Mouse (Mus musculus) kidney, postnatal 4 days (tissue): ENCODE data around the gene Sestd1.

ENCODE experiments used
- DNase-seq, 2 experiments: peaks; one replicate each; pipeline ENCODE4 v3.0.0; 2021; ENCODE audit warnings: mixed read lengths in 2 of 2

Sestd1 gene

GRCm38 (mm10) chr2:77171444-77172240 is 108.8 kb downstream of the Sestd1 start:
- peak; percentile 62 to 77 for DNase-seq

DNA sequence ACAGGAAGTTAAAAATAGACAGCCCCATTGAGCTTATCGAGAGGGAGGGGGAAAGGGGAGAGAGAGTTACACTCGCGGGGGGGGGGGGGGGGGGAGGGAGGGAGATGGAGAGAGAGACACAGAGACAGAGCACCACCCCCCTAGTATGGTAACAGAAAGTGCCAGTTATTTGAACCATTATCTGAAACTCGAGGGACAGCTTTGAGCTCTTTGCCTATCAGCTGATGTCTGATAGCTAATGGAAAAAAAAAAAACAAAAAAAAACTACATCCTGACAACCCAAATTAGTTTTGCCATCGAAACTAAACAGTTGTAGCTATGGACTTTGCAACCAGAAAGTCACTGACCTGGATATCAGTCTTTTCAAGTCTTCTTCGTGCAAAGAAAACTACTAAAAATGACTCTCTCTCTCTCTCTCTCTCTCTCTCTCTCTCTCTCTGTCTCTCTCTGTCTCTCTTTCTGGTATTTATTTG is 109.7 kb downstream of the Sestd1 start, which contains the start of gene Ccdc141:
Ccdc141 (minus strand) TSS at position 4 of the 473 bp plus-strand sequence.
- no peak for DNase-seq

- DNase-seq = peak; percentile 55 to 69
These were observed 110.3 kb downstream of the Sestd1 start for GRCm38 (mm10) chr2:77169916-77170632.

GRCm38 (mm10) chr2:77169218-77169617 is 111.2 kb downstream of the Sestd1 start:
- DNase-seq = no peak

DNA sequence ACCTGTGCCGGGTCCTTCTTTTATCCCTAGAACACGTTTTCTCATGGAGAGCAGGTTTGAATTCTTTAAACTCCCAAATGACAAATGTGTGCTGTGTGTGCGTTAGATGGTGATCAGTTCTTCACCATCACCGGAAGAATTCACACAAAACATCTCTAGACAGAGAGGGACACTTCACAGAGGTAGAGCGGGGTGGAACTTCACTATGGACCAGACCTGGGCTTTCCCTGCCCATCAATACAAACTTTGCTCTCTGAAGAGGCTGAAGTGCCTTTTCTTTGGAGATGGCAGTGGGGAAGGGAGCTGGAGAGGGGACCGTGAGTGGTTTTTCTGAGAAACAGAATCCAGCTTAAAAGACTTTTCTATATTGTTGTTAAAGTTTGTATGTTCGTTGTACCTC is 111.6 kb downstream of the Sestd1 start:
- DNase-seq = no peak

DNA sequence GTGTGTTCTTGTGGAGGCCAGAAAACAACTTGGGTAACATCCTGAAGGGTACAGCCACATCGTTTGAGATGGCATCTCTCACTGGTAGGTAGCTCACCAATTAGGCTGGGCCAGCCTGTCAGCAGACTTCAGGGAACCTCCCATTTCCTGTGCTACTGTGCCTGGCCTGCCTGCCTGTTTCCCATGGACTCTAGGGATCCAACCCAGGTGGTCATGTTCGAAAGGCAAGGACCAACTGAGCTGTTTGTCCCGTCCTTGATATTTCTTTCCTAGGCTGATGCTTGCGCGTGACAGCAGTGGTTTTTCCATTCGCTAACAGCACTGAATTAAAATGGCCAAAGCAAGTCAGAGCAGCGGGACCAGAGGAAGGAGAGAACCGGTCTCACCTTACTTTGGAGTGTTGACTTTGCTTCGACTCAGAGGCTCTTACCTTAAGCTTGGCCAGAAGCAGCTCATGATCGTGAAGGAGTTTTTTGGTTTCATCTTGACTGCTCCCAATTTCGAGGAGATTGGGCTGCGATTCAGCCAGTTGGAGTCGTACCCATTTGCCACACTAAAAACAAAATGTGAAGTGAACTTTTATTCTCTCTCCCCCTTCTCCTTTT is 112.2 kb downstream of the Sestd1 start:
- DNase-seq = no peak

- DNase-seq = no peak
These were observed 114.0 kb downstream of the Sestd1 start for GRCm38 (mm10) chr2:77166366-77166765.

DNA sequence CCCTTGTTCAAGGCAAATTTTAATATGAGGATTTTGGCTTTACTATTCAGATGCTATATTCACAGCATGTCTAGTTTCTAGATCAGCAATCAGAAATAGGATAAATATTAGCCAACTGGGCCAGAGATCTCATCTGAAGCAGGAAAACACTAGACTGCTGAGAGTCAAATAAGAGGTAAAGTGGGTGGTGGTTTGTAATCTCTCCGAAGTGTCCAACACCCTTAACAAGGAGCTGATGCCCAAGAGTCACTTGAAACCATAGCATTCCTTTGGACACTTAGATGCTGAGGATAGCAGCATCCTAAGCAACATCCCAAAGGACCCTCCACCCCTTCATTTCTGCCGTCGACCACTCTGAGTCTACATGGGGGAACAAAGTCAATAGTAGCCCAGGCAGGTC is 115.7 kb downstream of the Sestd1 start:
- no peak for DNase-seq

- DNase-seq = no peak
These were observed 117.0 kb downstream of the Sestd1 start for GRCm38 (mm10) chr2:77163381-77163780.

DNA sequence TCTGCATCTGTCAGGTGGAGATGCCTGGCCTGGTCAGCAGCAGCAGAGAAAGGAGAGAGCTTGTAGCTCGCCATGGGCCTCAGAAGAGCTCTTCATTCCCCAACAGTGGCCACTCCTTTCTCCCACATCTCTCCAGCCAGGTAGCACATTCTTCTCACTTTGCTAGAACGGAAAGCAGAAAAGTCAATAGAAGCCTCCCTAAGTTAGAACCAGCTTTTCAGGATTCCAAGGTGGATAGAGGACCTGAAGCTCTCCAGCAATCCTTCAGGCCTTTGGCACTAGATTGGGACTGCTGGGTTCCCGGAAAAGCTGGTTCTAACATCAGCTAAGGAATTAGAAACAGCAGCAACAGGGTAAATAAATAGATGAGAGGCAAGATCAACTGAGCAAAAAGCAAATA is 118.3 kb downstream of the Sestd1 start:
- no peak for DNase-seq

GRCm38 (mm10) chr2:77157546-77157945 is 122.8 kb downstream of the Sestd1 start:
- no peak for DNase-seq

GRCm38 (mm10) chr2:77154080-77154479 is 126.3 kb downstream of the Sestd1 start:
- DNase-seq = no peak

DNA sequence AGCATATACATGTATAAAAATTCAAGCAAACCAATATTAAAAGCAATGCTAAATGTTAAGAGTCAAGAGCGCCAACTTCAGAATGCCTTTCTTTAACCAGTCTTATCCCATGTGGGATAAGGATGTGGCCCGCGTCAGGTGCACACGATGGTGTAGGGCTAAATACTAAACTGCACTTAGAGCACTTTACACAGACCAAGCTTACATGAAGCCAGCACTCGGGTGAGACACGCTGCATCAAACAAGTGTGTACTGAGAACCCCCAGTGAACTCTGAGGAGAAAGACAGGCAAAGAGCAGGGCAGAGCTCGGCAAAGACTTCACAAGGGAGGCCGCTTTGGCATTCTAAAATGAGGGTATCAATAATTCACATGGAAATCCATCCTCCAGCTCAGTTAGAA is 129.1 kb downstream of the Sestd1 start:
- DNase-seq = no peak

- no peak for DNase-seq
These were observed 130.8 kb downstream of the Sestd1 start for GRCm38 (mm10) chr2:77149576-77149975.

- DNase-seq = no peak
These were observed 132.2 kb downstream of the Sestd1 start for GRCm38 (mm10) chr2:77148215-77148614.

- no peak for DNase-seq
These were observed 133.4 kb downstream of the Sestd1 start for GRCm38 (mm10) chr2:77146968-77147367.

DNA sequence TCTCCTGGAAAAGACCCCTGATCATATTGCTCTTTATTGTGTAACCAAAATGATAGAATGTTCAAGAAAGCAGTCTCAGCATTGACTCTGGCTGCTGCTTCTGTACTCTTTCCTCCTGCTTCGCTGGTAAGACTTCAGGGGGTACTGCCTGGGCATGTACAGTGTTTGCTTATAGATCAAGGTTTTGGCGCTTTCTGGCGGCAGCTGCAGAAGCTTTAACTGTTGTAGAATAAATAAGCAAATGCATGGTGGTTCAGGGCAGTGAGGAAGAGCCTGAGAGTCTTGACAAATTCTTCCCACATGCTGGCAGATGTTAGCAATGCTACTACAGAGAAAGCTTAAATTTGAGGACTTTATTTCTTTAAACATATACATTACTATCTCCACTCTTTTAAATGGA is 134.1 kb downstream of the Sestd1 start:
- DNase-seq = no peak

- no peak for DNase-seq
These were observed 136.9 kb downstream of the Sestd1 start for GRCm38 (mm10) chr2:77143536-77143935.

DNA sequence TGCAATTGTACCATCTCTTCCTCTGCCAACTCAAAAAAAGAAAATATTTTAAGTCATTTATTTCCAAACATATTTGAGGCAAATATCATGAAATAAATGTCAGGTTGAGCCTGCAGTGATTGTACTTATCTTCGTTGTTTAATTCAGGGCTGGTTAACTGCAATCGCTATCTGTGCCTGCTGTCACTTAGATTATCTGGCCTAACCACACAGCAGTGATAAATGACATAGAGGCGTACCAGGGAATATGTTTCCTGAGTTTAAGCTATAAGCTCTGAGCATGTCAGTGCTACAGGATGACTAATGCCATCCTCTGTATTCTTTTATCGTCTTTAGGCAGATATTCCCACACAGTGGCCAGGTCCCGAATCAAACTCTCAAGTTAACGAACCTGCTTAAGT is 141.5 kb downstream of the Sestd1 start:
- no peak for DNase-seq

DNA sequence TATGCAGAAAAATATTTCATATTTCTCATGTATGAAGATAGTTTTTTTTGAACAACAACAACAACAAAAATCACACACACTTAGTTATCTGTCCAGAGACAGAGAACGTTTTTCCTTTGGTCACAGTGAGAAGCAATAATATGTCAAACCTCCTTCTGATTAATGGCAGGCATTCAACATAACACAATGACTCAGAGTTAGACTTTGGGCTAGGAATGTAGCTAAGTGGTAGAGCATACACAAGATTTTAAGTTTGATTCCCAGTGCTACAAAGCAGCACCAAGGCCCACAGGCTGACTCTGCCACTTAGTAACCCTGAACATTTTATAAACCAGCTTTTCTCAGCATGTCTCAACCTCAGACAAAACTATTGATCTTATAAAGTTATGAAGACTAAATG is 145.5 kb downstream of the Sestd1 start:
- no peak for DNase-seq

- no peak for DNase-seq
These were observed 147.0 kb downstream of the Sestd1 start for GRCm38 (mm10) chr2:77133407-77133806.
